In the genomic region with DNA sequence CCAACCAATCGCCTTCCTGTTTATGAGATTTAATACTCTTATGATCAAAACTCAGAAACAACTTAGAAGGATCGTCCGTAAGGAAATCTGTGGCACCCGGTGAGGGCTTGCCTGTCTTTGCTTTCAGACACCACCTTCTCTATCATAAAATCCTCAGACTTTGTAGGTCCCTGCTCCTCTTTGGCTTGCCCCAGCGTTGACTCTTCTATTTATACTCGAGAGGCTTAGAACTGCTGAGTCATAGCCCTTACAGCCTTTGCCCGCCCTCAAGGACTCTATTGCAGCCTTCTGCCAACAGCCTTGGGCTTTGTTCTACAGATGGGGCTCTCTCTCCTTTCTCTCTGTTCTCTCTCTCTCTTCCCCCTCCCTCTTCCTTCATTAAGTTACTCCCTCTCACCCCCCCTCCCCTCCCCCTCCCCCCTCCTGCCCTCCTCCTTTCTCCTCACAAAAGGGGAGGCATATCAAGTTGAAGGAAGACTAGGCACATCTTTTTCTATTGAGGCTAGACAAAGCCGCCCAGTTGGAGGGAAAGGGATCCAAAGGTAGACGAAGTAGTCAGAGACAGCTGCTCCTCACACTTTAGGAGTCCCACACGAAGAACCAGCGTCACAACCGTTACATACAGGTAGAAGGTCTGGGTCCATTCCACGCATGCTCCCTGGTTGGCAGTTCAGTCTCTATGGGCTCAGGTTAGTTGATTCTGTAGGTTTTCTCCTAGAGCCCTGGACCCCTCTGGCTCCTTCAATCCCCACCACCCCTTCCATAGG, we compare ENCODE assay signal across 8 mouse cellular contexts. TPM values are rescaled to one million over a fixed set of nuclear protein-coding genes. Genes with fewer than 3 reads are reported as not detected.
DNase-seq lines count a peak whose midpoint lies in the region; ATAC-seq and TF ChIP-seq lines count a peak whose summit lies in the region.

No protein-coding gene starts in this region.

- H3K27me3 ChIP-seq in embryonic facial prominence, embryonic 14.5 days (replicated peaks; ENCODE audit: control insufficient read depth, insufficient read depth, low read length): no peaks in the 10 kb centered on the region
- H3K27me3 ChIP-seq in intestine, embryonic 14.5 days (replicated peaks; ENCODE audit: control insufficient read depth, insufficient read depth, low read length): no peaks in the 10 kb centered on the region
- no peaks in the 10 kb centered on the region for H3K27me3 ChIP-seq in lung, embryonic 14.5 days (ENCODE audit: insufficient read depth, low read length)

- H3K4me1 ChIP-seq in embryonic facial prominence, embryonic 14.5 days (ENCODE audit: control insufficient read depth, insufficient read depth, low read length): no peaks in the 10 kb centered on the region
- 0 out of 2 replicates have a peak, but pooled peaks cover 3% of the 10 kb centered on the region for H3K4me1 ChIP-seq in intestine, embryonic 14.5 days (replicated peaks; ENCODE audit: control insufficient read depth, insufficient read depth, low read length)
- H3K4me1 ChIP-seq in lung, embryonic 14.5 days (ENCODE audit: insufficient read depth): no peaks in the 10 kb centered on the region

- H3K9ac ChIP-seq in embryonic facial prominence, embryonic 14.5 days (ENCODE audit: low read depth, low read length): no peak overlapping the region
- H3K9ac ChIP-seq in intestine, embryonic 14.5 days (ENCODE audit: low read length): no peak overlapping the region
- H3K9ac ChIP-seq in lung, embryonic 14.5 days: no peak overlapping the region

- H3K36me3 ChIP-seq in embryonic facial prominence, embryonic 14.5 days (ENCODE audit: control insufficient read depth, insufficient read depth, low read length): no peaks in the 10 kb centered on the region
- no peaks in the 10 kb centered on the region for H3K36me3 ChIP-seq in intestine, embryonic 14.5 days (ENCODE audit: control insufficient read depth, insufficient read depth, low read length)
- no peaks in the 10 kb centered on the region for H3K36me3 ChIP-seq in lung, embryonic 14.5 days (ENCODE audit: insufficient read depth)

- no peak overlapping the region for H3K4me3 ChIP-seq in embryonic facial prominence, embryonic 14.5 days (ENCODE audit: low read depth, low read length)
- H3K4me3 ChIP-seq in intestine, embryonic 14.5 days (ENCODE audit: low read depth, low read length): no peak overlapping the region
- no peak overlapping the region for H3K4me3 ChIP-seq in lung, embryonic 14.5 days (ENCODE audit: low read depth, low read length)

- WGBS in embryonic facial prominence, embryonic 14.5 days: 56% methylated on average over 13 of the region's 13 CpGs
- 57% methylated on average over 13 of the region's 13 CpGs for WGBS in intestine, embryonic 14.5 days
- 46% methylated on average over 13 of the region's 13 CpGs for WGBS in lung, embryonic 14.5 days

- DNase-seq in ovary, adult 18-20 months (ENCODE audit: low spot score): peak; percentile 85
- DNase-seq in ovary, postnatal 10 days (ENCODE audit: low spot score): no peak
- DNase-seq in embryonic facial prominence, embryonic 14.5 days (ENCODE audit: low spot score): peak; percentile 61
- DNase-seq in intestine, embryonic 14.5 days (ENCODE audit: low spot score): no peak
- DNase-seq in lung, embryonic 14.5 days: peak; percentile 71
- peak; percentile 53 for DNase-seq in thymus, postnatal 4 days
- DNase-seq in spleen, adult 18-20 months: no peak
- DNase-seq in right cerebral cortex, postnatal 4 days: no peak

- no peak overlapping the region for H3K4me2 ChIP-seq in embryonic facial prominence, embryonic 14.5 days (ENCODE audit: low read depth, low read length)
- H3K4me2 ChIP-seq in intestine, embryonic 14.5 days (ENCODE audit: low read length): no peak overlapping the region
- H3K4me2 ChIP-seq in lung, embryonic 14.5 days: no peak overlapping the region

- TF ChIP-seq CTCF in lung, embryonic 14.5 days (IDR thresholded peaks at IDR 0.05; ENCODE audit: low read depth): no peak

- H3K27ac ChIP-seq in embryonic facial prominence, embryonic 14.5 days (replicated peaks; ENCODE audit: low read depth, low read length): no peak overlapping the region
- 0 out of 2 replicates have a peak overlapping the region, but pooled peaks have one; percentile 11 for H3K27ac ChIP-seq in intestine, embryonic 14.5 days (ENCODE audit: low read depth)
- H3K27ac ChIP-seq in lung, embryonic 14.5 days (ENCODE audit: low read depth): peak overlapping the region; percentile 55; the same call in 1 of the 2 replicates

- ATAC-seq in embryonic facial prominence, embryonic 14.5 days (ENCODE audit: low read depth): peak; percentile 55; the same call in 1 of the 2 replicates
- 0 out of 2 replicates have a peak, but pooled peaks have one; percentile 62 for ATAC-seq in intestine, embryonic 14.5 days (replicated peaks; ENCODE audit: low FRiP score, low TSS enrichment, low read depth)
- ATAC-seq in lung, embryonic 14.5 days (ENCODE audit: insufficient read depth): peak; percentile 76

- no peaks in the 10 kb centered on the region for H3K9me3 ChIP-seq in embryonic facial prominence, embryonic 14.5 days (ENCODE audit: control insufficient read depth, low read length)
- H3K9me3 ChIP-seq in intestine, embryonic 14.5 days (ENCODE audit: control insufficient read depth, low read length): no peaks in the 10 kb centered on the region
- no peaks in the 10 kb centered on the region for H3K9me3 ChIP-seq in lung, embryonic 14.5 days (ENCODE audit: low read depth, low read length)

RNA-seq across cellular contexts. Expression of gene Cyb5b, which starts 10.6 kb away (rescaled TPM):
- 78.5 and 86.5 TPM in 2 replicates for polyA plus RNA-seq in embryonic facial prominence, embryonic 14.5 days (2014; fragmentation: Nextera tagmentation; extraction: Ambion mirVana)
- 128 and 134 TPM in 2 replicates for polyA plus RNA-seq in intestine, embryonic 14.5 days (2014; fragmentation: Nextera tagmentation; extraction: Ambion mirVana)
- 115 and 117 TPM in 2 replicates for polyA plus RNA-seq in lung, embryonic 14.5 days (2014; fragmentation: Nextera tagmentation; extraction: Ambion mirVana)

RNA-seq across cellular contexts. Expression of gene Terf2, which starts 43.5 kb away (rescaled TPM):
- polyA plus RNA-seq in embryonic facial prominence, embryonic 14.5 days (2014; fragmentation: Nextera tagmentation; extraction: Ambion mirVana): 14.8 and 15.1 TPM in 2 replicates
- 14.2 and 14.9 TPM in 2 replicates for polyA plus RNA-seq in intestine, embryonic 14.5 days (2014; fragmentation: Nextera tagmentation; extraction: Ambion mirVana)
- 13.7 and 14.7 TPM in 2 replicates for polyA plus RNA-seq in lung, embryonic 14.5 days (2014; fragmentation: Nextera tagmentation; extraction: Ambion mirVana)

Comparison
In these comparisons a context has a peak if more than half of its experiments do, and no peak if none do; other contexts are left out.
1. DNase-seq: peak in ovary, adult 18-20 months (single experiment), embryonic facial prominence, embryonic 14.5 days (single experiment), lung, embryonic 14.5 days (single experiment) and thymus, postnatal 4 days (single experiment); none in ovary, postnatal 10 days (single experiment), intestine, embryonic 14.5 days (single experiment), spleen, adult 18-20 months (0 of 2) and right cerebral cortex, postnatal 4 days (single experiment).
2. Peak in every context shown above with its lines, with median percentiles within 50 percentile points of each other: ATAC-seq.